Mouse (Mus musculus) heart, embryonic 11.5 days (tissue): ENCODE results near the gene Pear1. TPM values are rescaled to one million over a fixed set of nuclear protein-coding genes. Genes with fewer than 3 reads are reported as not detected.

Source experiments
- ATAC-seq: fragments of 200-750 bp; cut with Nextera tagmentation; replicated peaks from 2 replicates; pipeline ENCODE4 v1.8.0; 2017; ENCODE audit warnings: moderate library complexity; ENCODE audit not compliant: insufficient number of reproducible peaks, low FRiP score, low TSS enrichment
- H3K27ac ChIP-seq: fragments of 300-500 bp; sonication (generic); 2 replicates; pipeline ENCODE4 v1.5.1; 2014; ENCODE audit warnings: mild to moderate bottlenecking, low read depth, low read length
- H3K27me3 ChIP-seq: fragments of 300-500 bp; sonication (generic); 2 replicates; pipeline ENCODE4 v1.6.1; 2014; ENCODE audit warnings: mild to moderate bottlenecking, low read length, mixed read lengths; ENCODE audit not compliant: control insufficient read depth, insufficient read depth
- H3K36me3 ChIP-seq: fragments of 300-500 bp; sonication (generic); 2 replicates; pipeline ENCODE4 v1.6.1; 2014; ENCODE audit warnings: mild to moderate bottlenecking, low read length, moderate library complexity, mixed read lengths; ENCODE audit not compliant: control insufficient read depth, insufficient read depth
- H3K4me1 ChIP-seq: fragments of 300-500 bp; sonication (generic); 2 replicates; pipeline ENCODE4 v1.6.1; 2014; ENCODE audit warnings: low read length; ENCODE audit not compliant: control insufficient read depth, insufficient read depth
- H3K4me2 ChIP-seq: fragments of 300-500 bp; sonication (generic); 2 replicates; pipeline ENCODE4 v1.6.1; 2014; ENCODE audit warnings: mild to moderate bottlenecking, moderate library complexity
- H3K4me3 ChIP-seq: fragments of 300-500 bp; sonication (generic); 2 replicates; pipeline ENCODE4 v1.5.1; 2014; ENCODE audit warnings: low read depth, low read length
- H3K9ac ChIP-seq: fragments of 300-500 bp; sonication (generic); 2 replicates; pipeline ENCODE4 v1.6.1; 2014; ENCODE audit warnings: mild to moderate bottlenecking, low read depth, low read length, moderate library complexity
- H3K9me3 ChIP-seq: fragments of 300-500 bp; sonication (generic); replicated peaks from 2 replicates; pipeline ENCODE4 v1.6.1; 2016; ENCODE audit warnings: low read length; ENCODE audit not compliant: control insufficient read depth
- WGBS: fragments of 180-500 bp; shearing (Covaris S2); extraction: QIAGEN DNeasy Blood & Tissue Kit; methylation state at CpG from one replicate; pipeline ENCODE4 v1.1.7; 2014; ENCODE audit not compliant: insufficient replicate concordance; 5-methylcytosine and 5-hydroxymethylcytosine counted together
- polyA plus RNA-seq: library from polyadenylated mRNA; unstranded; fragments of >200 nt; fragmentation: Nextera tagmentation; extraction: Ambion mirVana; gene quantifications from 2 replicates; pipeline ENCODE4 v1.2.1, GENCODE M21; 2014

Pear1 gene
- polyA plus RNA-seq, 1 experiment from 2014 or later: 12.1 TPM

DNA sequence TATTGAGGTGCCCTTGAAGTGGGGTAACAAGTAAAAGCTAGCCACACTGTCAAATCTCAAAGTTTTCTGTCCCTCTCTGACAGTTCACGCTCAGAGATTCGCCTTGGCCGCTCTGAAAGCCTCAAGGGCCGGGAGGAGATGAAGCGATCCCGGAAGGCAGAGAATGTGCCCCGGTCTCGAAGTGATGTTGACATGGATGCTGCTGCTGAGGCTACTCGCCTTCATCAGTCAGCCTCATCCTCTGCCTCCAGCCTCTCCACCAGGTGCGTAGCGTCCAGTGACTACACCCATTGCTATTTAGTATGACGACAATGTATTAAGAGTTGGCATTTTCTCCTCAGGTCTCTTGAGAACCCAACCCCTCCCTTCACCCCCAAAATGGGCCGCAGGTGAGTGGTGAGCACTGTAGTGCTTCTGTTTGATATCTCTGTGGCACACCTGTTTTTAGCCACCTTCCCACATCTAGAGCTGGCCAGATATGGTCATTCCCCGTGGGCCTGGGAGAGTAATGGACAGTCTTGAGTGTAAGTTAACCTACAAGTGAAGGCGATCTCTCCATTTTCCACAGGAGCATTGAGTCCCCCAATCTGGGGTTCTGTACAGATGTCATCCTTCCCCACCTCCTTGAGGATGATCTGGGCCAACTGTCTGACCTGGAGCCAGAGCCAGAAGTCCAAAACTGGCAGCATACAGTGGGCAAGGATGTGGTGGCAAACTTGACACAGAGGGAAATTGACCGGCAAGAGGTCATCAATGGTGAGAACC, 98.5 kb downstream of the Pear1 start:
- no peaks in the 10 kb centered on the region for H3K9me3 ChIP-seq
- H3K36me3 ChIP-seq: peaks cover 29% of the 10 kb centered on the region
- H3K9ac ChIP-seq: no peak overlapping the region
- WGBS: 93% methylated on average over 16 of the region's 16 CpGs
- ATAC-seq: no peak
- H3K27me3 ChIP-seq: no peaks in the 10 kb centered on the region
- no peak overlapping the region for H3K27ac ChIP-seq
- no peak overlapping the region for H3K4me3 ChIP-seq
- no peaks in the 10 kb centered on the region for H3K4me1 ChIP-seq
- H3K4me2 ChIP-seq: no peak overlapping the region

DNA sequence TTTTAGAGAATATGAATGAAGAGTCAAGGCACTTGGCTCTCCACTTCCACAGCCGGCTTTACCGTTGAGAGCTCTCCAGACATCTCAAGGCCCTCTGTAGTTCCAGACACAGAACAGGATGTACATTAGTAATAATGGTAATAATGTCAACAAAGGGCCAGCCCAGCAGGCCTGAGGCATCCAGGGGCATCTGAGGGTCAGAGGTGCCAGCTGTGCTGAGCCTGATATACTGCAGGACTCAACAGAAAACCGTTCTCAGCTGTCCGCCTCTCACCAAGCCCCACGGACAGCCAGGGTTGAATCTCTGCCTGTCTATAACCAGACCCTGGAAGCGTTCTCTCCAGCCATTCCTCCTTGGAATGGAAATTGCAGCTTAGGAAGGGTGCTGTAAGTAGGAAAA, 99.5 kb downstream of the Pear1 start:
- WGBS: 66% methylated on average over 6 of the region's 6 CpGs

DNA sequence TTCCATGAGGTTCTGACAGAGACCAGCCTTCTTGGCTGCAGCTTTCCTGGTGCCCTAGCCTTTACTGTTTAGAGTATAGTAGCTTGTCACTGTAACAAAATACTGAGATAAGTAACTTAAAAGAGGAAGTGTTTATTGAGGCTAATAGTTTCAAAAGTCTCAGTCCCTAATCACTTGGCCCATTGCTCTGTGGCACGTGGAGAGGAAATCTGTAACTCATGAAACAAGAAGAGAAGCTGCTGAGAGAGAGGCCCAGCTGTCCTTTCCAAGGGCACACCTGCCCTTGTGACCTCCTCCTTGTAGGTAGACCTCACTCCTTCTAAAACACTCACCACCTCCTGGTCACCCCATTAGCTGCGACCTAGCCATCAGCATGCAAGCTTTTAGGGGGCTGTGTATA, 105.6 kb downstream of the Pear1 start:
- Histone ChIP-seq H3K4me1 (no peaks in the 10 kb centered on the region), H3K4me3 (no peak overlapping the region), H3K9me3 (no peaks in the 10 kb centered on the region), H3K36me3 (peaks cover 19% of the 10 kb centered on the region), H3K27ac (no peak overlapping the region), H3K9ac (no peak overlapping the region), H3K27me3 (no peaks in the 10 kb centered on the region), H3K4me2 (no peak overlapping the region)
- no peak for ATAC-seq
- WGBS: 74% methylated on average over 2 of the region's 2 CpGs

More for the DNA sequence above, 99.5 kb downstream of the Pear1 start:
- no peaks in the 10 kb centered on the region for H3K27me3 ChIP-seq
- no peak overlapping the region for H3K9ac ChIP-seq
- H3K4me1 ChIP-seq: no peaks in the 10 kb centered on the region
- no peak for ATAC-seq
- H3K27ac ChIP-seq: no peak overlapping the region
- no peak overlapping the region for H3K4me3 ChIP-seq
- H3K36me3 ChIP-seq: peaks cover 27% of the 10 kb centered on the region
- H3K4me2 ChIP-seq: no peak overlapping the region
- H3K9me3 ChIP-seq: no peaks in the 10 kb centered on the region

Other genes with a start within 250 kb of the Pear1 start
- 8.6 and 11.0 TPM in 2 replicates for gene Arhgef11, start 206.7 kb downstream of the Pear1 start, polyA plus RNA-seq
- gene Lrrc71, start 75.7 kb downstream of the Pear1 start, polyA plus RNA-seq: 0.43 and 0.66 TPM in 2 replicates
- 0.30 and 0.51 TPM in 2 replicates for gene Ntrk1, start 29.1 kb downstream of the Pear1 start, polyA plus RNA-seq
- gene Insrr, start 27.4 kb downstream of the Pear1 start, polyA plus RNA-seq: 0.03 and 0.23 TPM in 2 replicates
- gene Sh2d2a, start 22.4 kb upstream of the Pear1 start, polyA plus RNA-seq: 0.17 TPM in 1 of 2 replicates, not detected in the other
- 14.1 and 14.5 TPM in 2 replicates for gene Prcc, start 61.3 kb upstream of the Pear1 start, polyA plus RNA-seq
- gene Hdgf, start 82.0 kb upstream of the Pear1 start, polyA plus RNA-seq: 172 and 179 TPM in 2 replicates
- 67.3 and 68.2 TPM in 2 replicates for gene Mrpl24, start 95.2 kb upstream of the Pear1 start, polyA plus RNA-seq
- gene Isg20l2, start 106.0 kb upstream of the Pear1 start, polyA plus RNA-seq: 25.0 and 30.2 TPM in 2 replicates
- 14.3 and 14.9 TPM in 2 replicates for gene Rrnad1, start 106.4 kb upstream of the Pear1 start, polyA plus RNA-seq
- gene Crabp2, start 124.4 kb upstream of the Pear1 start, polyA plus RNA-seq: 24.1 and 25.1 TPM in 2 replicates
- gene Nes, start 146.8 kb upstream of the Pear1 start, polyA plus RNA-seq: 11.1 and 15.1 TPM in 2 replicates
- not detected in 2 replicates for gene Bcan, start 175.9 kb upstream of the Pear1 start, polyA plus RNA-seq
- not detected in 2 replicates for gene Hapln2, start 203.3 kb upstream of the Pear1 start, polyA plus RNA-seq
- gene Gpatch4, start 218.8 kb upstream of the Pear1 start, polyA plus RNA-seq: 22.1 and 23.9 TPM in 2 replicates
- gene Naxe, start 234.2 kb upstream of the Pear1 start, polyA plus RNA-seq: 136 and 149 TPM in 2 replicates